Mouse (Mus musculus): Measurements from ENCODE around the gene Nemp1. TPM values are rescaled to one million over a fixed set of nuclear protein-coding genes. Genes with fewer than 3 reads are reported as not detected.

Nemp1 gene
- total RNA-seq, 2 experiments from 2014 or later: 1.5 to 2.1 TPM

GRCm38 (mm10) chr10:127739661-127740161, 73.0 kb downstream of the Nemp1 start:
- H3K27ac ChIP-seq: peak overlapping the region; percentile 86
- no peak for TF ChIP-seq CTCF (IDR thresholded peaks at IDR 0.05)
- intact Hi-C loops (cut with DNase I): loop anchor here (2.0 to 5.0 kb wide), 3 partner anchors 97 to 273 kb away; partner anchors contain the start of gene Stat6
- H3K4me3 ChIP-seq: peak overlapping the region; percentile 92
- DNase-seq: no peak

GRCm38 (mm10) chr10:127744661-127745060, 78.0 kb downstream of the Nemp1 start:
- intact Hi-C loops (cut with DNase I): no loop called here
- peak; percentile 62 for TF ChIP-seq CTCF (IDR thresholded peaks at IDR 0.05)
- DNase-seq: peak; percentile 44
- Histone ChIP-seq H3K27ac (no peak overlapping the region), H3K4me3 (no peak overlapping the region)

GRCm38 (mm10) chr10:127745886-127746285, 79.2 kb downstream of the Nemp1 start:
- Histone ChIP-seq H3K4me3 (no peak overlapping the region), H3K27ac (no peak overlapping the region)
- intact Hi-C loops (cut with DNase I): no loop called here
- DNase-seq: no peak
- no peak for TF ChIP-seq CTCF (IDR thresholded peaks at IDR 0.05)

GRCm38 (mm10) chr10:127747254-127747653, 80.6 kb downstream of the Nemp1 start:
- DNase-seq: no peak
- intact Hi-C loops (cut with DNase I): no loop called here
- Histone ChIP-seq H3K27ac (no peak overlapping the region), H3K4me3 (no peak overlapping the region)
- no peak for TF ChIP-seq CTCF (IDR thresholded peaks at IDR 0.05)

DNA sequence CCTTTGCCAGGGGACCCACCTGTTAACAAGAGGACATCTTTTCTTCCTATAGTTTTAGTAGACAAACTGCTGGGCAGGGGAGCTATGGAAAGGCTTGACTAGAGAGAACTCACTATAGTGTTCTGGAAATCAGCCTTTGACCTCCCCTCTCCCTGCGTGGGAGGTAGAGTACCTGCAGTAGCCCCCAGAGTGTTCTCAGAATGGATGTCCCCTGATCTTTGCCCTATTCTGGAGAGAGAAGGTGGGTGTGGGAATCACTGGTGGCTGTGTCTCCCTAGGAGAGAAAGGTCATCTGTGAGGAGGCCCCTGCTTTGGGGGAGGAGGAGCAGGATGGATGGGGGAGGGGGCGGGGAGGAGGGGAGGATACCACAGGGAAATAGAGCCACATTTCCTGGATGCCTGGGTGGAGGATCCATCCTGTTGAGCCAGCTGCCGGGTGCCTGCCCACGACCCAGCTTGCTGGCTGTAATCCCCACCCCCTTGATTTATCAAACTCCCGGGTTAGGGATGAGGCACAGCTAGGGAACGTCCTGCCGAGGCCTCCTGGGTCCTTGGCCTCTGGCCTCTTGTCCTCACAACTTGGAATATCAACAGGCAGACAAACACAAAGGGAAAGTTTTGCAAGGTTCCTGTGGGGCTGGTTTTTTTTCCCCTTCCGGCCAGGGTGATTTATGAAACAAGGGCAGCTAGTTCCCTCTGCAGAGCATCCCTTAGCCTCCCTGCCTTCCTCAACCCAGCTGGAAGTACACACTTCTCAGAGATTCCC, 82.3 kb downstream of the Nemp1 start:
- TF ChIP-seq CTCF (IDR thresholded peaks at IDR 0.05): no peak
- peak overlapping the region; percentile 63 for H3K27ac ChIP-seq
- DNase-seq: no peak
- peak overlapping the region; percentile 56 for H3K4me3 ChIP-seq
- intact Hi-C loops (cut with DNase I): no loop called here

GRCm38 (mm10) chr10:127750136-127750777, 83.6 kb downstream of the Nemp1 start:
- intact Hi-C loops (cut with DNase I): no loop called here
- DNase-seq: no peak
- no peak for TF ChIP-seq CTCF (IDR thresholded peaks at IDR 0.05)
- Histone ChIP-seq H3K4me3 (peak overlapping the region; percentile 56), H3K27ac (peak overlapping the region; percentile 63)

Other genes starting within 250 kb of the Nemp1 start
- gene Stac3, start 165.2 kb upstream of the Nemp1 start, total RNA-seq (2021): 100 to 1,000 TPM; 393 to 462 TPM
- gene Ndufa4l2, start 151.9 kb upstream of the Nemp1 start, total RNA-seq (2021): 10 to 100 TPM in 1 of 2 experiments, 1 to 10 TPM in 1; 8.1 to 16.5 TPM
- 10 to 100 TPM; 22.7 to 28.9 TPM for gene Shmt2, start 144.5 kb upstream of the Nemp1 start, total RNA-seq (2021)
- gene Nxph4, start 132.3 kb upstream of the Nemp1 start, total RNA-seq (2021): under 1 TPM; 0.17 to 0.23 TPM
- gene Lrp1, start 45.8 kb upstream of the Nemp1 start, total RNA-seq (2021): 10 to 100 TPM; 34.6 to 71.3 TPM
- 10 to 100 TPM; 17.1 to 18.9 TPM for gene Stat6, start 23.9 kb upstream of the Nemp1 start, total RNA-seq (2021)
- gene Nab2, start 1.7 kb downstream of the Nemp1 start, total RNA-seq (2021): 1 to 10 TPM; 2.8 to 3.2 TPM
- gene Myo1a, start 38.3 kb downstream of the Nemp1 start, total RNA-seq (2021): not detected
- not detected for gene Tac2, start 57.6 kb downstream of the Nemp1 start, total RNA-seq (2021)
- 1 to 10 TPM; 6.6 to 7.2 TPM for gene Zbtb39, start 72.6 kb downstream of the Nemp1 start, total RNA-seq (2021)
- under 1 TPM; 0.22 to 0.36 TPM for gene Gpr182, start 84.8 kb downstream of the Nemp1 start, total RNA-seq (2021)
- under 1 TPM; 0.05 to 0.06 TPM for gene Rdh1, start 92.8 kb downstream of the Nemp1 start, total RNA-seq (2021)
- not detected for gene Rdh16f1, start 92.9 kb downstream of the Nemp1 start, total RNA-seq (2021)
- under 1 TPM; 0.33 to 0.48 TPM for gene Rdh9, start 109.5 kb downstream of the Nemp1 start, total RNA-seq (2021)
- not detected for gene Rdh16, start 134.3 kb downstream of the Nemp1 start, total RNA-seq (2021)
- gene Rdh19, start 183.0 kb downstream of the Nemp1 start, total RNA-seq (2021): not detected
- gene Rdh16f2, start 199.6 kb downstream of the Nemp1 start, total RNA-seq (2021): not detected
- not detected for gene Rdh7, start 221.9 kb downstream of the Nemp1 start, total RNA-seq (2021)
- gene Sdr9c7, start 231.6 kb downstream of the Nemp1 start, total RNA-seq (2021): not detected

All from gastrocnemius, adult 2 months (tissue).